Mouse (Mus musculus) brown adipose tissue, adult 24 weeks (tissue): ENCODE measurements around the gene Slc22a22. TPM values are rescaled to one million over a fixed set of nuclear protein-coding genes. Genes with fewer than 3 reads are reported as not detected.
"Not testable (repeated sequence)": the region's sequence is repeated elsewhere in the genome, so short reads cannot be mapped to it uniquely, and the experiment has no call there.

ENCODE experiments used
- H3K27ac ChIP-seq: fragments of 200-500 bp; replicated peaks from 2 replicates; pipeline ENCODE4 v1.5.1; 2012; ENCODE audit warnings: low read depth, mild to moderate bottlenecking, low read length
- H3K4me1 ChIP-seq: fragments of 200-500 bp; 2 replicates; pipeline ENCODE4 v1.6.1; 2012; ENCODE audit warnings: low read length, mixed read lengths; ENCODE audit not compliant: control insufficient read depth, insufficient read depth, insufficient read length
- H3K4me3 ChIP-seq: fragments of 200-500 bp; 2 replicates; pipeline ENCODE4 v1.5.1; 2012; ENCODE audit warnings: low read depth, mild to moderate bottlenecking, low read length, moderate library complexity; ENCODE audit not compliant: insufficient read depth
- polyA plus RNA-seq: library from polyadenylated mRNA; stranded (reverse); fragments of >200 nt; gene quantifications from 2 replicates; pipeline ENCODE4 v1.2.4, GENCODE M21; 2012; ENCODE audit not compliant: missing spikeins, insufficient read depth, insufficient read length

The Slc22a22 gene
- polyA plus RNA-seq, 1 experiment, result not detected

DNA sequence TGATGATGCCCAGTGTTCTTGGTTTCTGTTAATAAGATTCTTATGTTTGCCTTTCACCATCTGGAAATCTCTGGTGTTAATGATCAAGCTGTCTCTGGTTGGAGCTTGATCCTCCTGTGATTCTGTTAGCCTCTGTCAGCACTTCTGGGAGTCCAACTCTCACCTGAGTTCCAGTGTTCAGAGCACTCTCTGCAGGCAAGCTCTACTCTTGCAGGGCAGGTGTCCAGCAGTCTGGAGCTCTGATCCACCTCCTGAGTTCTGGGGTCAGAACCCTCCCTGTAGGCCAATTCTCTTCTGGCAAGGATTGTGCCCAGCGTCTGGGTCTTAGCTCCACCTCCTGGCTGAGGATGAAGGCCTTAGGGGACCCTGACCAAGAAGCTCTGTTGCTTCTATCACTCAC is 237.4 kb downstream of the Slc22a22 start:
- H3K27ac ChIP-seq, H3K4me1 ChIP-seq, H3K4me3 ChIP-seq: not testable (repeated sequence)

GRCm38 (mm10) chr15:57230439-57230838 is 247.0 kb downstream of the Slc22a22 start:
- Histone ChIP-seq H3K4me3 (no peak overlapping the region), H3K27ac (no peak overlapping the region)

DNA sequence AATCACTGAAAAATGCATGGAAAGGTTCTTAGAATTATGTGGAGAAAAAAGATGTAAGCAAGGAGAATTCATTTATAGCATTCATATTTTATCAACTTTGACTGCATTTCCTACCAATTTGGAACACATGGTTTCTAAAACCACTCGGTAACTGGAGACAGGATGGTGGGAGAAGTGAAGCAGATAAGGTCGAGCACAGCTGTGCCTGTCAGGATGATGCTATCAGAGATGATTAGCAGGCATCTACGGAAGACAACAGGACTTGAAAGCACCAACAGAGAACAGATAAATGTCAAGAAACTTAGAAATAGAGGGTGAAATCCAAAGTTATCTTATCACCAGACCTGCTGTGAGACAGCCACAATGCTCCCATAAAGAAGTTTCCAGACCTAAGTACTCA is 272.1 kb downstream of the Slc22a22 start:
- Histone ChIP-seq H3K27ac (no peak overlapping the region), H3K4me1 (no peaks in the 10 kb centered on the region), H3K4me3 (no peak overlapping the region)

More at GRCm38 (mm10) chr15:57230439-57230838, 247.0 kb downstream of the Slc22a22 start:
- H3K4me1 ChIP-seq, result no peaks in the 10 kb centered on the region

GRCm38 (mm10) chr15:57204444-57204930 is 272.9 kb downstream of the Slc22a22 start:
- H3K27ac ChIP-seq, result no peak overlapping the region

More at GRCm38 (mm10) chr15:57204444-57204930, 272.9 kb downstream of the Slc22a22 start:
- H3K4me3 ChIP-seq, result no peak overlapping the region
- no peaks in the 10 kb centered on the region for H3K4me1 ChIP-seq
